Mouse (Mus musculus) heart, adult 2 months (tissue): Measurements from ENCODE around the gene Enpp7.

Source experiments
- CTCF ChIP-seq: fragments of 200-600 bp; IDR thresholded peaks from 2 replicates; pipeline ENCODE4 v1.8.1; 2022; ENCODE audit warnings: antibody characterized with exemption, mild to moderate bottlenecking, moderate library complexity
- EP300 ChIP-seq: fragments of 200-500 bp; IDR thresholded peaks from 2 replicates; pipeline ENCODE4 v1.6.1; 2011; ENCODE audit warnings: low read depth, low read length, control low read depth; ENCODE audit not compliant: insufficient read depth
- POLR2A ChIP-seq: fragments of 200-500 bp; IDR thresholded peaks from 2 replicates; pipeline ENCODE4 v1.6.1; 2011; ENCODE audit warnings: mild to moderate bottlenecking, low read depth, low read length, control low read depth; ENCODE audit not compliant: insufficient read depth

GRCm38 (mm10) chr11:119021180-119021579 lies 33.2 kb downstream of the Enpp7 start:
- TF ChIP-seq CTCF (no peak), POLR2A (no peak), EP300 (no peak)
